Mouse (Mus musculus) layer of hippocampus, postnatal 10 days (tissue): ENCODE results near the gene Moxd1. TPM values are rescaled to one million over a fixed set of nuclear protein-coding genes. Genes with fewer than 3 reads are reported as not detected.

ENCODE experiments used
- DNase-seq, 2 experiments: peaks; one replicate each; pipeline ENCODE4 v3.0.0; 2021; ENCODE audit warnings: low spot score in 2 of 2
- long read RNA-seq: library from polyadenylated mRNA; stranded (forward); transcript quantifications from one replicate; pipeline ENCODE4 v2.0.0, GENCODE M21; 2023
- total RNA-seq, 2 experiments: library from RNA; stranded (reverse); gene quantifications; 2 replicates each; pipeline ENCODE4 v1.2.3; 2021

Moxd1 gene
- 1 to 10 TPM; 4.7 to 5.0 TPM for total RNA-seq
- long read RNA-seq, partial matches to known transcripts, result 0 of 2 reads
- long read RNA-seq, other reads (novel, unspliced or antisense), result 0 of 2 reads

DNA sequence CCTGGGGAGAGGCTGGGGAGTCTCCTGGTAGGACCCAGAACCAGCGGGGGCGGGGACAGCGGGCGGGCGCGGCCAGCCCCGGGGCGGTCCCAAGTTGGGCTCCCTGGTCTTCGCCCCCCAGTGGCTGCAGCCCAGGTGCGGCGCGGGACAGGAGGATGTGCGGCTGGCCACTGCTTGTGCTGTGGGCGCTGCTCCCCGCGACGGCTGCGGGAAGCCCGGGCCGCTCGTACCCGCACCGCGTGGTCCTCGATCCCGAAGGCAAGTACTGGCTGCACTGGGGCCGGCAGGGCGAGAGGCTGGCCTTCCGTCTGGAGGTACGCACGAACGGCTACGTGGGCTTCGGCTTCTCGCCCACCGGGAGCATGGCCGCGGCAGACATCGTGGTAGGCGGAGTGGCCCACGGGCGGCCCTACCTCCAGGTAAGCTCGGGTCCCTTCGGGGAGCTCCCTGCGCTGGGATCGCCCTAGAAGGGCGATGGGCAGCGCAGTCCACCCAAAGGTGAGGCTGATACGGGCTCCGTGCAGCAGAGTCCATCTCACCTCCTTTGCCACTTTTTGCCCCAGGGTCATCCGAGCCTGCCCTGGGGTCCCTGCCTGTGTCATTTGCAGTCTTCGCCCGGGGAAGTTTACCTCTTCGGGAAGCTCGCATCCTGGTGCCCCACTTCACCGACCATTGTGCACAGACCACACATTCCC, at the start of gene Moxd1:
Gene Moxd1, plus strand, starts transcription at position 69 of the 695 bp plus-strand sequence.
- peak in 1 of 2 experiments; percentile 20 for DNase-seq

DNA sequence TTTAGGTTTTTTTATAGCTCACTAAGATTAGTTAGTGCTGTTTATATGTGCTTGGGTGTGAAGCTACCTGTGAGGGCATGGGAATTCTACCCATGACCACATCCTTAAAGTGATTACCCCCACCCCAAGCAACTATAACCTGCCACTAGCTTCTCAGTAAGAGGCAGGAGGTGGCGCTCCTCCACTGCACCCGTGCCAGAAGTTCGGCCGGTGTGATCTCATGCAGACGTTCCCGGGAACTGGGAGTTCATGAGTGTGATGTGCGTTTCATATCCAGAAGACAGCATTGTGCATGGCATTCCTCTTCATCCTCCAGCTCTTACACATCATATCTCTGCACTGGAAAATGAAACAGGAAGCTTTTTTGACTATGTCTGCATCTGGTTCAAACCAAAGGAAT, 32.9 kb upstream of the Moxd1 start:
- DNase-seq, result peak in 1 of 2 experiments; percentile 32

DNA sequence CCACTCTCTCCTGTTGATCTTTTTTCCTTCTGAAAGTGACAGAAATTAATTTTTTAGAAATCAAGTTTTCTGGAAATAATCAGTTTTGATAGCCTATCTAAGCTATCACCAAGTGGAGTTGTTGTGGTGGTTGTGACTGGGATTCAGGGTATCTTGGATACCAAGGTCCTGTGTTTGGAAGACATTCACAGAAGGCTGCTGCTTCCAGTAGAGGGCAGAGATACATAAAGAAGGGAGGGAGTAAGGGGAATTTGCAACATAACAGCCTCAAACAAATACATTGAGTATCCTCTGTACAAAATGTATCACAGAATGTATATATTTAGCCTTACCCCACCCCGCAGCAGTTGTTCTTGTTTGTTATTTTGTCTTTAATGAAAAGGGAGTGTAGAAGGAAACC, 31.3 kb upstream of the Moxd1 start:
- no peak for DNase-seq

DNA sequence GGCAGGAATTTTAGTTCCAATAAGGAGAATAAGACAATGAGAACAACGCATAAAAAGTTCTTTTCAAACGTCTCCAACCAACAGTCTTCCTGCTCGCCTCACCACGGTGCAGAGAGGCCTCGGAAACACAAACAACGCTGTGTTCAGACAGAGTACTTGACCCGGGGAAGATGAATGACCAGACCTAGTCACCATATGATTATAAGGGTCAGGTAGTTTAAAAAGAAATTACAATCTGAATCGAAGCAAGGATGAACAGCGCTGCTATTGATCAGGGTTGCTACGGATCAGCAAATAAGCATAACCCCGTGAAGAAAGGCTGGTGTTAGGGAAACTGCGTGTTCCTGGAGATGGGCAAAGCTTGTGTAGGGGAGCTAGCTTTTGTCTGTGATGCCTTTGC, 24.0 kb upstream of the Moxd1 start:
- DNase-seq, result no peak

DNA sequence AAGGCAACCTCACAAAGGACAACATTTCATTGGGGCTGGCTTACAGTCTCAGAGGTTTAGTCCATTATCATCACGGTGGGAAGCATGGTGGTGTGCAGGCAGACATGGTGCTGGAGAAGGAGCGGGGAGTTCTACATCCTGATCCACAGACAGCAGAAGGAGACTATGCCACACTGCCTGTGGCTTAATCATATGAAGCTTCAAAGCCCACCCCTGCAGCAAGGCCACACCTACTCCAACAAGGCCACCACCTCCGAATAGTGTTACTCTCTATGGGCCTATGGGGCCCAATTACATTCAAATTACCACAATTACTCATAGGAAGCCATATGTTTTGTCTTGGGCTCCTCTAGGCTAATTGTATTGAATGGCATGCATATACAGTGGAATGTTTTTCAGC, 23.2 kb upstream of the Moxd1 start:
- DNase-seq, result no peak

DNA sequence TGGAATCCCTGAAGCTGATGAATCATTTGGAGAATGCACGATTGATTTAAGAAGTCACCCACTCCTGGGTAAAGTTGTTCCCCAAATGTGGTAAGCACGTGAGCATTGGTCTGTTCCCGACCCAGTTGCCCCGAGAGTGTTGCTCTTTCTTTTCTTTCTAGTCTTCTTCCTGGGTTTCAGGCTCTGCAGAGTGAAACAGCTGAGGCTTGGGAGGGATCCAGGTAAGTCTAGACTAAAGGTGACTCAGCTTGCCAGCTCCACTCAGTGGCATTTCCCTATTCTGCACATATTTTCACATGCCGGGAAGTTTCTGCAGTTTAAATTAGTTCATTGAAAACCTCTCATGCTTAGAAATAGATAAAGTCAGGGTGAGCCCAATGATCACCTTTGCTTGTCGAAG, 13.2 kb upstream of the Moxd1 start:
- no peak for DNase-seq

DNA sequence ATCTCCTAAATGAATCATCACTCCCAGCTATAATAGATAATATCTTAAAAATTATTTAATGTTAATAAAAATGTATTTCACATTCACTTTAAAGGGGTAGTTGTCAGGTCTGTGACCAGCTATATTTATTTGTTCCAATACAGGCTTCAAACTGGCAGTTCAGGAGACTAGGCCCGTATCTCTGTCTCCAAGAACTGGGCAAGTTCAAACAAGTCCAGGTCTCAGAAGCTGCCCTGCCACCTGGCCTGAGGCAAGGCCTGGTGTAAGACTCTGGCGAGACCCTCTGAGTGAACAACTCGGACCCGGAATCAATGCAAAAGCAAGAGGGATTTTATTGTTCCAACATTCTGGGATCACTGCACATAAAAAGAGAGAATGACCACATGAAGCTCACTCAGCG, 10.0 kb upstream of the Moxd1 start:
- no peak for DNase-seq

DNA sequence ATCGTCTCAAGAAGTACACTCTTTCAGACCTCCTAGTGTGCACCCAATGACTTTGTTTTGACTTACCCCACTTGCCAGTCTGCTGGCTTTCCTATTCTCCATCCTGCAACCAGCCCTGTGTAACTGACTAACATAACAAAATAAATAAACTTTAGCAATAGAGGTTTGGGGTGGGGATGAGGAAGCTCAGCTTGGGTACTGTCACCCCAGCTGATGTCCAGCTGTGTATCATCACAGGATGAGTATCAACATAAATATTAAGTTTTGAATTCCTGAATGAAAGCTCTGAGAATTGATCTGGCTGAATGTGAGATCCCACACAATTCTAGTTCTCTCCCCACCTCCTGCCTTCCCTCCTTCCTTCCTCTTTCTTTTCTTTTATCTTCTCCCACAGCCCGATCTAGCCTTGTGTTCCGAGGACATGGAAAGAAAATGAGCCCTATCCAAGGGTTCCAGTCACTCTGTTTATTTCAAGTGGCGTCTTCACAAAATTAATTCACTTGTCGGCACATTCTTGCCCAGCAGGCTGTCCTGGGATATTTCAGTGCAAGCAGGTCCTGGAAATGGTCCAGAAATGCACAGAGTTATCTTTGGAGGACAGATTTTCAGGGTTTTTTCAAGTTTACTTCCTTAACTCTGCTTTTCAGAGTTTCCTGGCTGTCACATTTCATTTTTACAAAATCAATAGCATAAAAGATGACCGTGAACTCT, 5.6 kb upstream of the Moxd1 start:
- DNase-seq, result no peak

DNA sequence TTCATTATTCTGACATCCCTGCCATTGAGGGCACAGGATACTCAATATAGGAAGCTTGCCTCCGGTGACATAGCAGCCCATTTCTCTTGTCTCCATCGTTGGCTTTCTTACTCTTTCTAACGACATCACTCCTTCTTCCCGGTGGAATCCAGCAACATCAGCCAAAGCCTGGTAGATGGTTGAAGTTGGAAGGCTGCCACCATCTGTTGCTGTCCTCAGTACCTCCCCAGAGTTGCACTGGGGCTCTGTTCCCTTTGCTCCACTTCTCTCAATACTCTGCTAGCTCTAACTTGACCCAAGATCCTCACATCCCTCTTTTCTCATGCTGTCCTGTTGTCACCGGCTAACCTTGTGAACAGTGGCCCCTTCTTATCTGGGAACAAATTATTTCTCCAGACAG, 2.4 kb upstream of the Moxd1 start:
- no peak for DNase-seq

DNA sequence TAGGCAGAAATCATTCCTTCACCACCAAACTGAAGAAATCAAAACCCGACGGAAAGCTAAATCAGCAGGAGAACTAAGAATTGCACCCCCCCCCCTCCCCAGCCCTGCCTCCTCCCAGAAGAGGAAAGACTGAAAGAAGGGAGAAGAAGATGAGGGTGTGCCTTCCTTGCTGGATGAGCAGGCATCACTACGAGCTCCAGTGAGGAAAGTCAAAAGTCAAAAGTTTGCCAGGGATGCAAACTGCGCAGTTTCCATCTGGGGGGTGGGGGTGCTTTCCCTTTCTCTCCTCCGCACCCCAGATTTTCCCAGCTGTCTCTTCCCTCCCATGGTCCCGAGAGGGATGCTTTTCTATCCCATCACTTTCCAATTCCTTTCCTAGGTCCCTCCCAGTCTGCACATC, 406 bp upstream of the Moxd1 start:
- DNase-seq, result no peak

DNA sequence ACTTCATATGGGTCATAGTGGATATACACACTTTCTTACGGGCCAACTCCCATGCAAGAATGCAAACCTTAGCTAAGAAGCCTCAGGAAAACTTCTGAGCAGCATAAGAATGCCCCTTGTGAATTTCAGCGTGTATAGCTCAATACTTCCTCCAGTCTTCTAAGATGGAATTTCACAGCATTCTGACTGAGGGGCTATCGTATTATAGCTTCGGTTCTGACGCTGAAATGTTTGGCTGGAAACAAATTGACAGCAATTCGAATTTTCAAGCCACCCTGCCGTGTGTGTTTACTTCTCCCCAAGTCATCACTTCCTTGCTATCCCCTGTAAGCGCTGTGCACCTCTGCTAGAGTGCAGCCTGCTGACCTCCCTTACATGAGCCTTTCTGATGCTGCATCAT, 1.3 kb downstream of the Moxd1 start:
- no peak for DNase-seq

DNA sequence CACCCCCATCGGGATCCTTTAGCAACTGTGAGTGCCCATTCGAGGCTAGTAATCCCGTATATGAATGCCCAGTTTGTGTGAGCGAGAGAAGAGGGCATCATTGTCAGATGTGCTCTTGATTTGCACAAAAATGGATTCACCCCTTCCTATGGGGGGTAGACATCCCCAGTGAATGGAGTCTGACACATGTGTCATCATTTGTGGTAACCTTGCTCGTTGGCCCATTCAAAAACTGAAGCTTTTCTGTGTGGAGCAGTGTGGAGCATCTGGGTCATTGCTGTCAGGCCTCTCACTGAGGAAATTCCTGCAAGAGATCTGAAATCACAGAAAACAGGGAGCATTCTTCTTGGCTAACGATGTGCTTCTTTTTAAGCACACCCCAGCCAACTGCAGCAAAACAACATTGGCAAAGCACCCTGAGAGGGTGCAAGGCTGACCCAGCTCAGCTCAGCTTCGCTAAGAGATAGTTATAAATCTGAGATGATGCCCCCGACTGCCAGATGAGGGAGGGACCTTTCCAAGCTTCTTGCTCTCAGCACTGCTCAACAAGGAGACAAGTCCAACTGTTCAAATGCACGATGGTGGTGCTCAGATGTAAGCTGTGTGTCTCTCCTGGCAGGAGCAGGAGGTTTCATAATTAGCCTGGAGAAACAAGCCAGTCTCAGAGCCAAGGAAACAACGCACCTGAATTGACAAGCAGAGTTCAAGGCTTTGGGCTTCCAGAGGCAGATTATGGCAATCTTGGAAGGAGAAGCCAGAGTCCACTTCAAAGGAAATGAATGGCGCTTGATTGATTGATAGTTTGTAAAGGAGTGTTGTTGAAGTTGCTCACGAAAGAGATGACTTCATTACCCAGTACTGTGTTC, 5.2 kb downstream of the Moxd1 start:
- no peak for DNase-seq

DNA sequence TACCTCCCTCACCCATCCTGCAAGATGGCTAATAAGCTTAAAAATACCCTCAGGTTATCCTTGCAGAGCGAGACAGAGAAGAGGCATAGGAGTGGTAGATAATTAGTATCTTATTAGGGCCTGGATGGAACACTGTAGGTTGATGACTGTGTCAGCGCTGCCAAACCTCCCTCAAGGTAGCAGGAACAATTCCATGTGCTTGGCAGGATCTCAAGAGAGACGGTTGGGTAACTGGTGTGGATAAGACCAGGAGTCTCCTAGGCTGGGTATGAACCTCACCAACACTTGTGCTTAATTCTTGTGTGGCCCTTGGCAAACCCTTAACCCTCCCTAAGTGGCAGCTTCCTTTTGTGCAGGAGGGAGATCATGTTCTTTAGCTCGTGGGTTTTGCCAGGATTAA, 9.0 kb downstream of the Moxd1 start:
- no peak for DNase-seq

DNA sequence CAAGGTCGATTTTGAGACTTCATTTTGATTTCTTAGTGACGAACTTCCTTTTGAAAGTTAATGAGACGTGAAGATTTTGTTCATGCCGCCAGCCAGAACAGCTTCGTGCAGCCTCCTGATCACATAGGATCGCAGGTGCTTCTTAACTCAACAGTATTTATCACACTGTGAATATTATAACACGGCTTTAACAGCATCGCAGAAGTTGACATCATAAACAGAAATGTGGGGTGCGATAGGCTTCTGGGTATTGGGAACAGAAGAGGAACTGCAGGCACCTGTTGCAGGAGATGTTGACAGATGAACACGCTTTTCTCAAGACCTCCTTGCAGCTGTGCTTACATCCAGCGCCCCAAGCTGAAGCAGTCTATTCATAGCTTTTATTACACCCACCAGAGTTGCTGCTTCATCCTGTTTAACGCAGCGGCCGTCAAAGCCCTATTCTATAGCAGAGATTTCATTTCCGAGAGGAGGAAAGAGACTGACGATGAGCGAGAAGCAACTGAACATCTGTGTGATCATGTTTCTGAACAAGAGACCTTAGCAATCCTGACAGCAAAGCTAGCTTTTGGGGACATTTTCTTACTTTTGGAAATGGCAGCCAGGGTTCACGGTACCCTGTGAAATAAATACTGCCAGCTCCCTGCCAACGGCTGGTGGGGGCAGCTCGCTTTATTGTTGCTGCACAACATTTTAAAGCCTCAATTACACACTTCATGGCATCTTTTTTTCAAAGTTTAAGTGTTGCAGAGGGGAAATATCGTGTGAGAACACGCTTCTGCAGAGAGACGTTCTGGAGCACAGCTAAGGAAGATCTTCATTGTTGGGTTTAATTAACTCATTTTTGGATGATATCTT, 12.3 kb downstream of the Moxd1 start:
- DNase-seq, result peak in 1 of 2 experiments; percentile 14

DNA sequence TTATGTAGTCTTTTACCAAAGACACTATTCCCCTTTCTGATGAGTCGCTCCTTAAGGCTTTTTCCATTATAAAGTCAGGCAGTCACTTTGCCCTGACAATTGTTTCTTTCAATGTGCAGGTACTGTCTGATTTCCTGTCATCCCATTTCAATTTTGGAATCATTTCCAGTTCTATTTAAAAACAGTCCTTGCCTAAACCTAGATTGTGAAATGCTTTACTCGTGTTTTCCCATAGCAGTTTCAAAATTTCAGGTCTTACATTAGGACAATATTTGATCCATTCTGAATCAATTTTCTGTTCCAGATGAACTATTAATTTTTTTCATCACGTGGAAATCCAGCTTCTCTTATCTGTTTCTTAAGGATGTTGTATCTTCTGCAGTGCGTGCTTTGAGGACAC, 23.5 kb downstream of the Moxd1 start:
- no peak for DNase-seq

DNA sequence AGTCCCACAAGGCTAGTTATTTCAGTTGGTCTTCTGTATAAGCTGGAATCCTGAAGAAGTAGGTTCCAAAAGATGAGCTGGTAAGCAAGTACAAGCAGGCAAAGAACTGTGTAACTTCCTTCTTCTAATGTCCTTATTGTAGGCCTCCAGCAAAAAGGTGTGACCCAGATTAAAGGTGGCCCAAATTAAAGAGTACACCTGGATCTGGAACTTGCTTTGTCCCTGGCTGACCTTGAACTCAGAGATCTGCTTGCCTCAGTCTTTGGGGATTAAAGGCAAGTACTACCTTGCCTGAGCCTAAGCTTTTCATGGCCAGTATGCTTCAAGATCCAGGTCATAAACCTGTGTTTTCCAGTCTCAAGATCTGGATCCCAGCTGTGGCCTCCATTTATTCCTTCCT, 24.8 kb downstream of the Moxd1 start:
- no peak for DNase-seq

DNA sequence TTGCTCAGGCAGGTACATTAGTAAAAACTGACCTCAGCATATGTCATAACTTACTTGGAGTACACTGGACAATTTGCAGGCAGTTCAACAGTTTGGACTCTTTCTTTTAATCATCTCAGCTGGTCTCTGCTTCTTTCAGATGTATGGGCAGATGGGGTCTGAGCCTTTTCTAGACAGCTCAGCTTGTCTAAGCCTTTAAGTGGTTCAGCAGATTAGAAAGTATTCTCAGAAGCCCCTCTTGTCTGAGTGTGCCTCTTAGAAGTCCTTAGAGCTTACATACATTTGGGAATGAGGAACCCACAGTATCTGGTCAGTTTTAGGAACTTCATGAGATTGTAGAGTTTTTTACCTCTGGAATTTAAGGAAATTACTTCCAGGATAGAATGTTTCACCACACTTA, 28.3 kb downstream of the Moxd1 start:
- no peak for DNase-seq

DNA sequence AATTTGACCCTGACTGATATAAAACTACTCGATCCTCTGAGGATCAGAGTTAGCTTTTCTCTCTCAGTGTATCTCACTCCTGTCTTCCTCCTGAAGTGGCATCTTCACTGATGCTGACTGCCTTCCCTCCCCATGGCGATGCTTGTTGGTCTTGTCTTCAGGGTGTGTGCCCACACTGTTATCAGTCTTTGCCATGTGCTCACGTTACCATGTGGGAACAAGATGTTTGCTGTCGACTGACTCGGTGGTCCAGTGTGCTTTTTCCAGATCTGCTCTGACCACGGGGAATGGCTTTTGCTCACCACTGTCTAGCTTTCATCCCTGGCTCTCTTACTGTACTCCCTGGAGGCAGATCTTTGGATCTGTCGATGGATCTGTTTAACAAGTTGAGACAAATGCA, 34.8 kb downstream of the Moxd1 start:
- no peak for DNase-seq

DNA sequence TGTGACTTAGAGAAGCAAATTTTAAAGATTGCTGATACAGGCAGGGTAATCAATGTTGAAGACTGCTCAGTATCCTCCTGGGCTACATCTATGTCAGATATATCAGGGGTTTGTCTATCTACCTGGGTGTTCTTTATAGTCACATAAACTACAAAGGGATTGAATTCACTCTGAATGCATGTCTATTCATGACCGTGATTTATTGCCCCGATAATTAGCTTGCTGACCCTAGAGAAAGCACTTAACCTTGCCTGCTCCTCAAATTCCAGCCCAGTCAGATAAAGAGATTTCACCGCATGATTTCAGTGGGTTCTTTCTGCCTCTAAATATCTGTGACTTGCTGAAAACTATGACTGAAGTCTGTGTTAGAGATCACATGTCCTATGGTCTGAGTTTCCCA, 35.6 kb downstream of the Moxd1 start:
- DNase-seq, result no peak

DNA sequence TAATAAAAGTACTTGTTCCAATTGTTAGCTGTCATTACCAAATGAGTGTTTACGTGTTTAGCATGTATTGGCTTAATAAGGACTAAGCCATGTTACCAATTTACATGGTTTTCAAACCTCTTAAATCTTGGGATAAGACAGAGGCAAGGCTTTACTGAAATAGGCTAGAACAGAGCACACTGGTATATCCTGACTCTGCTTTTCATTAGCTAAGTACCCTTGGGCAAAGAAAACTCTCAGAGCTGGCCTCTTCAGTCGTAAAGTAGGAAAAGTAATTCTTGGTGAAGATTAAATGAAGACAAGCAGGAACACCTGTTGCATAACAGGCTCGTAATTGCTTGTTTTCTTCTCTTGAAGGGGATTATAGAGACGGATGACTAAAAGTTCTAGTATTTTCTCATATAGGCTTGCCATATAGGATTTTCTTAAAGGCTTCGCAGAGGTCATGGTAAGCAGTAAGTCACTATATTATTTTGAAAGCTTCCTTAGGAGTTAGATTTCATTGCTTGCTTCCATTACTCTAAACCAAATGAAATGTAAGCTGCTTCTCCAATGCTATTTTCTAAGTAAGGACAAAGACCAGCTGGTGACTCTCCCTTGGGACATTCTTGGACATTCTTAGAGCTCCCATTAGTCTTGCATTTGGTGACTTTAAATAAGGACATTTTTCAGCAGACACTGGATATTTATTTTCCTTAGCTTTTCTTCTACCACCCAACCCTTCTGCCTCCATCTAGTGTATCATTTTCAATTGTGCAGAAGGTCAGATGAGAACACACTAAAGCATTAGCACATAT, 36.7 kb downstream of the Moxd1 start:
- no peak for DNase-seq
